Mouse (Mus musculus) G1E-ER4 (cell line): ENCODE measurements around the gene Prr5l. TPM values are rescaled to one million over a fixed set of nuclear protein-coding genes. Genes with fewer than 3 reads are reported as not detected.

Experiments used
- GATA1 ChIP-seq: IDR thresholded peaks from one replicate; pipeline ENCODE4 v1.8.0; 2012; ENCODE audit warnings: low read length, inconsistent platforms
- polyA plus RNA-seq: library from polyadenylated mRNA; stranded (reverse); fragments of >175 nt; gene quantifications from 2 replicates; pipeline ENCODE4 v1.2.3, GENCODE M21; 2012

Gene Prr5l
- polyA plus RNA-seq, 1 experiment, result not detected

GRCm38 (mm10) chr2:101690252-101690827, 192.5 kb downstream of the Prr5l start:
- TF ChIP-seq GATA1, result no peak

DNA sequence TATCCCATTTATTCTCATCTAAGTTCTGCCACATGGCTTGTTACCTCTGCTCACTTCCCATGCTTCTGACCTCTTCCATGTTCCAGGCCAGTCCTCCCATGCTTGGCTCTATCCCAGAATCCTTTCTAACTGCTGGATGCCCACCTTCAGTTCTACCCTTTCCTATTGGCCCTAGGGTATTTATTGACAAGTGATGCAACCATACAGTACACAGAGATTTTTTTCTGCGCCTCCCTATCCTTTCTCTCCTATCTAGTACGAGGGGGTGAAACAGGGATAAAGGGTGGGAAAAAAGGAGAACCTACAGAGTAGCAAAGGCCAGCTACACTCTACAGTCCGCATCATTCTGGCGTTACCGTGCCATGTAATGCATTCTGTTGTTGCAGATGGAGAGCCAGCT, 194.8 kb downstream of the Prr5l start:
- TF ChIP-seq GATA1, result no peak

DNA sequence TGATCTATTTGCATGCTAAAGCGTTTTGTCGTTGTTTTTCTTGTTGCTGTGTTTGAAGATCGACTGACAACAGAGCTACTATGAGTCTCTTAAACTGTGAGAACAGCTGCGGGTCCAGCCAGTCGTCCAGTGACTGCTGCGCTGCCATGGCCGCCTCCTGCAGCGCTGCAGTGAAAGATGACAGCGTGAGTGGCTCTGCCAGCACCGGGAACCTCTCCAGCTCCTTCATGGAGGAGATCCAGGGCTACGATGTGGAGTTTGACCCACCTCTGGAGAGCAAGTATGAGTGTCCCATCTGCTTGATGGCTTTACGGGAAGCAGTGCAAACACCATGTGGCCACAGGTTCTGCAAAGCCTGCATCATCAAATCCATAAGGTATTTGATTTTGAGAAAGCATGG, 198.4 kb downstream of the Prr5l start:
- no peak for TF ChIP-seq GATA1

DNA sequence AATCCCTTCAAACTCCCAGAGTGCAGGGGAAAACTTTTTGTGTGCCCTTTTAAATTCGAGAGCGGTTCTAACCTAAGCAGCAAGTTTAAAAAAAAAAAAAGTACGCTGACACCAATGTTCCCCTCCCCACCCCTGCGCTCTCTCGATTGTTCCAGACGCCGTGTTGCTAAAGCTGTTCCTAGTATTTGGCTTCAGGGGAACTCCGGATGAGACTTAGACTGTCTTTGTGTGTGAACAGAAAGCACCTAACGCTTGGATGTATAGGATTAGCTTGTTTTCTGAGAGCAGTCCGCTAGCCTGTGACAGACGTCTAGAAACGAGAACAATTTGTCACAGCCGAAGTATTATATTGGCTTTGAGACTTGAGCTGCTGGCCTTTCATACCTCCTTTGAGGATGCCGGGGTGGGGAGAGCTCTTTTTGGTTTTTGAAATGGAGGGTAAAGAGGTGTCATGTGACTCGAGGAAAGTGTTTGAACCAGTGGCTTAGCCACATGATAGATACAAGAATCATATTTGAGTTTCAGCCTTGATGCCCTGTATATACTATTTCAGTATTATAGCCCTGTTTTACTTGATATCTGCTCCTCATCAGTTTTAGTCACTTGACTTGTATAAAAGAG, 203.6 kb downstream of the Prr5l start:
- TF ChIP-seq GATA1, result no peak

- TF ChIP-seq GATA1, result no peak
Measured at GRCm38 (mm10) chr2:101678236-101679021, 204.4 kb downstream of the Prr5l start, which contains the start of gene Traf6. Gene Traf6, plus strand, starts transcription at chr2:101678429.

- no peak for TF ChIP-seq GATA1
Measured at GRCm38 (mm10) chr2:101673547-101673946, 209.3 kb downstream of the Prr5l start.

DNA sequence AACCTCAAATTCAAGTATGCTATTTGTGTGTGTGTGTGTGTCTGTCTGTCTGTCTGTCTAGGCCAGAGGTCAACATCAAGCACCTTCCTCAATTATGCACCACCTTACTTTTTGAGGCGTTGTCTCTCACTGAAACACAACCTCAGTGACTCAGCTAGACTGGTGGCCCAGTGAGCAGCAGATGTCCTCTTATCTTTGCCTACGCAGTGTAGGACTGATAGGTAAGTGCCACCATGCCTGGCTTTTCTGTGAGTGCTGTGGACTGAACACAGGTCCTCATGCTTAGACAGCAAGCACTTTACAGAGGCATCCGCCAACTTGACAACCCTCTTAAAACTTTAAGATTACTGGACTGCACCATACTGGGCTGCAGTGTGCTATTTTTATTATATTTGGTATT, 214.1 kb downstream of the Prr5l start:
- TF ChIP-seq GATA1, result no peak

- no peak for TF ChIP-seq GATA1
Measured at GRCm38 (mm10) chr2:101665703-101666092, 217.1 kb downstream of the Prr5l start.

DNA sequence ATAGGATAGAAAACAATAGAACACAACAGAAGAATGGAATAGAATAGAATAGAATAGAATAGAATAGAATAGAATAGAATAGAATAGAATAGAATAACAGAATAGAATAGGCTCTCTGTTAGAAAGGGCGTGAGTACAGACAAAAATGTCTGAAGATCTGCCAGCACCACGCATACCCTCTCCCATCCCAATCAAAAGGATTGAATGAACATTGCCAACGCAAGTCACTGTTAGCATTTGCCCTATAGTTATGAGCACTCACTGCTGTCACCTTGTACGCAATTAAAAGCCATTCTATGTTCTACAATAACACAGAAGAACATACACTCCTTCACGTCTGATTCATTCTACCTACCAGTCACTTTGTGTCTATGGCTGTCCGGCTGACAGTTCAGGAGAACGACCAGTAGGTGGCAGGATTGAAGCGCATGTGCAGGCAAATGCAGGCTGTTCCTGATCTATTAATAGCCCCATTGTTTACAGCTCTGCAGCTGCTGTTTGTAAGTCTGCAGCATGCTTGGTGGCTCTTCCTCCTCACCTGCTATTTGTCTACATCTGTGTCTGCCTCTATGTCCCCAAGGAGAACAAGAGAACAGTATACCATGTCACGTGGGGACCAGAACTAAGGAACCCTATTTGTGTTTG, 217.6 kb downstream of the Prr5l start:
- no peak for TF ChIP-seq GATA1

Other genes with a start within 250 kb of the Prr5l start
- gene Rag1, start 233.5 kb downstream of the Prr5l start, polyA plus RNA-seq, result not detected in 2 replicates
- 0.77 and 1.3 TPM in 2 replicates for gene B230118H07Rik, start 233.5 kb downstream of the Prr5l start, polyA plus RNA-seq
- 2.5 and 2.7 TPM in 2 replicates for gene Traf6, start 204.6 kb downstream of the Prr5l start, polyA plus RNA-seq
- gene Commd9, start 3.2 kb upstream of the Prr5l start, polyA plus RNA-seq, result 15.5 and 54.0 TPM in 2 replicates